Mouse (Mus musculus): ENCODE data around the gene Stox2.
A peak's percentile ranks its signal among the peaks of the same experiment; 100 is the strongest.
"Not testable (repeated sequence)": the region's sequence is repeated elsewhere in the genome, so short reads cannot be mapped to it uniquely, and the experiment has no call there.

Gene Stox2

DNA sequence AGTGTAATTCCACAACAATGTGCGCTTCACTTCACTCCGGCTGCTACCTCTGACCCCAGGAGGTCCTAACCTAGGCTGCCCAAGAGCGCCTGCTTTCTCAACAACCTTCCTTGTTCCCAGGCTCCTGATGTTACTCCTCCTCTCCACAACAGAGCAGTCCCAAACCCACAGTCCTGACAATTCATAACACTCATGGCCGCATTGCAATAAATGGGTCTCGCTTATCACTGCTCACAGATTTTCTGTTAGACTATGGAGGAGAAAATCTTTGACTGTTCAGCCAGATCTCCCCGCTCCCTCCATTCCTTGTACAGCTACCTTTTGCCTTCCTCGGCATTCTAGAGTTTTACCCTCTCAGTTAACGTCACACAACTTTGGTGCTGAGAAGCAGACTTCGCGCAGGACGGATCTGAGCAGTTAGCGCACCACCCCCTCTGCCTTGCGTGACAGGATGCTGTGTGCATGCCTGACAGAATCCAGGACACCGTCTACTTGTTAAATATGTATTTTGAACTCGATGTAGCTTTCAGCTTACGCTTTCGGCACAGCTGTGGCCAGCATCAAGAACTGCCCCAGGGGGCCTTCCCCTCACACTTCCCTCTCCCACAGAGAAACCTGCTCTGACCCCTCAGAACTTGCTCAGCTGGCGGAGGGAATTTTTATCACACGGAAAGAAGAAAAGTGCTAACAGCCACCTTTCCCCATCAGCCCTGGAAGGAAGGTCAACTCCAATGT lies at the start of gene Stox2:
Gene Stox2, minus strand, starts transcription at position 51 of the 735 bp plus-strand sequence.
- DNase-seq: no peak

GRCm38 (mm10) chr8:47495428-47495827 lies 49.3 kb upstream of the Stox2 start:
- no peak for DNase-seq

DNA sequence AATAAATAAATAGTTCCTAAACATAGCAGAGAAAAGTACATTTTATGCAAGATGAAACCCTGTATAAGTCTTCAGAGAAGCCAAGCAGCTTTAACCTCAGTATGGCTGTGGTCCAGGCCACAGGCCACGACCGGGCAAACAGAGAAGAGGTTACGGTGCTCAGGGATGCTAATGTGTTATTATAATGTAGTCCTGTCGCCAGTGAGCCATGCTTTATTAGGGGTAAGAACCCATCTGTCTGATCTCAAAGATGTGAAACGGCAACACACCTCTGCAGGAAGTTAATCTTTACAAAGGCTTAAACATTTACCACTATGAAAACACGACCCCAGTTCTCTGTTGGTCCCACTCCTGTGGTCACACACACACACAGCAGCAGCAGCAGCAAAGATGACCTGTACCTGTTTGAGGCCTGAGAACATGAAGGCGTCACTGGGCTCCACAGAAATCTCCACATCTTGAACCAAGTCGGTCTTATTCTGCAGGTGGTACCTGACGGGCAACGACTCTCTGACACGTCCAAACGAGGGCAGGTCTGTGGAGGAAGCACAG lies 48.5 kb upstream of the Stox2 start:
- DNase-seq: no peak

DNA sequence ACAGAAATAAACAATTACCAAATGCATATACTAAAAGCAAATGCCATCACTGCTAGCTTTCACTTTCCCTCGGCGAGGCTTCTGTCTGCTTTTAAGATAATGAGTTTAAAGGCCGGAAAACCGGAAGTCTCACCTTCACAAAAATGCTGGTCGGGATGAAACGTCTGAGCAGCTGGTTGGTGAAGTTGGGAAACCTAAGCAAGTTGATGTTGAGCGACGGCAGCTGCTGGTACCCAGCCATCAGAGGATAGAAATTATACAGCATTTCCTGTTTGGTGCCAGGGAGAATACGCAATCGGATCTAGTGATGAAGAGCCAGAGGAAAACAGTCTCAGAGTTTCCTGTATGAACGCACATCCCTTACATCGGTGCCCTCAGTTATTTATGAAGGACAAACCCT lies 46.9 kb upstream of the Stox2 start:
- no peak for DNase-seq

DNA sequence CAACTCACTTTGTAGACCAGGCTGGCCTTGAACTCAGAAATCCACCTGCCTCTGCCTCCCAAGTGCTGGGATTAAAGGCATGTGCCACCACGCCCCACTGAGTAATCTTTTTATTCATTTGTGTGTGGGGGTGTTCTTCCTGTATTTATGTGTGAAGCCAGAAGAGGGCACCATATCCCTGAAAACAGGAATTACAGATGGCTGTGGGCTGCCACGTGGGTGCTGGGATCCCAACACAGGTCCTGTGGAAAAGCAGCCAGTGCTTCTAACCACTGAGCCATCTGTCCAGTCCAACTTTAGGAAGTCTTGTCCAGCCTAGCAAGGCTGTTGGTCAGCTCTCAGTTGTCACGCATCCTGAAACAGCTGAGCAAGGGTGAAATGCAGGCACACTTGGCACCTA lies 41.1 kb upstream of the Stox2 start:
- no peak for DNase-seq

- no peak for DNase-seq
Measured at GRCm38 (mm10) chr8:47482354-47483071, 36.4 kb upstream of the Stox2 start.

- no peak for DNase-seq
Measured at GRCm38 (mm10) chr8:47480039-47480438, 33.9 kb upstream of the Stox2 start.

GRCm38 (mm10) chr8:47461650-47462049 lies 15.5 kb upstream of the Stox2 start:
- DNase-seq: no peak

- no peak for DNase-seq
Measured at GRCm38 (mm10) chr8:47459216-47459749, 13.1 kb upstream of the Stox2 start.

DNA sequence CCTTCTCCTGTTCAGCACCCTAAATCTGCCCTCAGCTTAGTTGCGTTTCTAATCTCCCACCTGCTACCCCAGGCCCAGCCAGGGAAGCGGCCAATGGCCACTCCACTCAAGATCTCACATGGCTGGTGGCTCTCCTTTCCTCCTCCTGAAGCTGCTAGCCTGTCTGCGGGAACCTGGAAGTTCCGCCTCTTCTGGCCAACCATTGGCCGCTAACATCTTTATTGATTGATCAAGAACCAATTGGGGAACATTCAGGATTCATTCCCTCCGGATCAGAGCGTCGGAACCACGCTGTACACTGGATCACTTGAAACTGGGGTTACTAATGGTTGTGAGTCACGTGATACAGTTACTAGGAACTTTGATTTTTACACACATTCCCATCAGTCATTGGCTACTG lies 12.4 kb upstream of the Stox2 start:
- no peak for DNase-seq

DNA sequence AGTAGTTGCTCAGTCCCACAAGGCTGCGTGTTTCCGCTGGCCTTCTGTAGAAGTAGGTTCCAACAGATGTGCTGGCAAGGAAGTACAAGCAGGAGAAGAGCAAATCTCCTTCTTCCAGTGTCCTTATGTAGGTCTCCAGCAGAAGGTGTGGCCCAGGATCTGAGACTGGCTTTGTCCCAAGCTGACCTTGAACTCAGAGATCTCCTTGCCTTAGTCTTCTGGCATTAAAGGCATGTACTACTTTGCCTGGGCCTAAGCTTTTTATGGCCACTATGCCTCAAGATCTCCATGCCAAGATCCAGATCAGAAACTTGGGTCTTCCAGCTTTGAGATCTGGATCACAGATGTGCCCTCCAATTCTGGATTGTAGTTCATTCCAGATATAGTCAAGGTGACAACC lies 3.0 kb upstream of the Stox2 start:
- not testable (repeated sequence) for DNase-seq

DNA sequence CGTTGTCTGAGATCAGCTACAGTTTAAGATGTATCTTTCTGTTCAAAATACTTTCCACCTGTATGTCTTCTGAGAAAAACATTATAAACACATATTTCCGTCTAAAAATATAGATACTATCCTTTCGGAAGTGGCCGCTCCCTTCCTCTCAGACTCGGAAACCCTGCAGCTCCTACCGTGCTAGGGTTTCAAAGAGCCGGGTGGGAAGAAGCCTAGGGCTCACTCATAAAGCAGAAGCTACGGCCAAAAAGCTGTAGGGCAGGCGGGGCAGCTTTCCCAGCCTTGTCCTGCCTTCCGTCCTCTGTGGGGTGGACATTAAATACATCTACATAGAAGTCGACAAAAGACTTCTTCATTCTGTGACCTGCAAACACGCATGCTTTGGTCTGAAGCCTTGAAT lies 6.9 kb downstream of the Stox2 start:
- DNase-seq: no peak

GRCm38 (mm10) chr8:47437976-47438375 lies 8.2 kb downstream of the Stox2 start:
- no peak for DNase-seq

DNA sequence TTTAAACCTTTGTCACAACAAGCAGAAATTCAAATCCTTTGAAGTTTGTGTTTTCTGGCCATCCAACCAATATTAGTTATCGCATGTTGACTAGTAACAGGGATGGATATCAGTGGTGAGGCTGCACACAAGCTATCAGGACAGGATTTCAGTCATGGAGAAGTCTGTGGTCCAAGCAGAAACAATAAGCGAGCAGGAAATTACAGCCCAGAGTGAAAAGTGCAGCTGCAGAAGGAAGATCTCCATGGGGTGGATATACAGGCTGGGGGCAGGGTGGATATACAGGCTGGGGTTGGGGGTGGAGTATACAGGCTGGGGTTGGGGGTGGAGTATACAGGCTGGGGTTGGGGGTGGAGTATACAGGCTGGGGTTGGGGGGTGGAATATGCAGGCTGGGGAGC lies 10.3 kb downstream of the Stox2 start:
- DNase-seq: no peak

DNA sequence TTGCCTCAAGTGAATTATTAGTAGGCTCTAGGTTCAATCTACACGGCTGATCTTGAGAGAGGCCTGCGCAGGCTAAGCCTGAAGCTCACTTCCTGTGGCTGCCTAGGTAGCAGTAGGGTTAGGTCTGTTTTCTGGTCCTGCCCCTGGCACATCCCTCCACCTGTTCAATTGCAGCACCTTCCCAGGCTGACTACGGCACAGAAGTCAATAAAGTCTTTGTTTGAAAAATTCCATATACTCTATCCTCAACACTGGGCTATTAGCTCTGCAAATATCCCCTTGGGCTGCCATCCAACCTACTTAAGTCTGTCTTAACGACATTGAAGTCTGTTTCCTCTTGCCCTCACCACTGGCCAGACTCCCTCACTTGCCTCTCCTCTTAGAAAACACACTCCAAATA lies 10.8 kb downstream of the Stox2 start:
- no peak for DNase-seq

GRCm38 (mm10) chr8:47431263-47431662 lies 14.9 kb downstream of the Stox2 start:
- no peak for DNase-seq

GRCm38 (mm10) chr8:47414258-47414525 lies 32.0 kb downstream of the Stox2 start:
- DNase-seq: not testable (repeated sequence)

DNA sequence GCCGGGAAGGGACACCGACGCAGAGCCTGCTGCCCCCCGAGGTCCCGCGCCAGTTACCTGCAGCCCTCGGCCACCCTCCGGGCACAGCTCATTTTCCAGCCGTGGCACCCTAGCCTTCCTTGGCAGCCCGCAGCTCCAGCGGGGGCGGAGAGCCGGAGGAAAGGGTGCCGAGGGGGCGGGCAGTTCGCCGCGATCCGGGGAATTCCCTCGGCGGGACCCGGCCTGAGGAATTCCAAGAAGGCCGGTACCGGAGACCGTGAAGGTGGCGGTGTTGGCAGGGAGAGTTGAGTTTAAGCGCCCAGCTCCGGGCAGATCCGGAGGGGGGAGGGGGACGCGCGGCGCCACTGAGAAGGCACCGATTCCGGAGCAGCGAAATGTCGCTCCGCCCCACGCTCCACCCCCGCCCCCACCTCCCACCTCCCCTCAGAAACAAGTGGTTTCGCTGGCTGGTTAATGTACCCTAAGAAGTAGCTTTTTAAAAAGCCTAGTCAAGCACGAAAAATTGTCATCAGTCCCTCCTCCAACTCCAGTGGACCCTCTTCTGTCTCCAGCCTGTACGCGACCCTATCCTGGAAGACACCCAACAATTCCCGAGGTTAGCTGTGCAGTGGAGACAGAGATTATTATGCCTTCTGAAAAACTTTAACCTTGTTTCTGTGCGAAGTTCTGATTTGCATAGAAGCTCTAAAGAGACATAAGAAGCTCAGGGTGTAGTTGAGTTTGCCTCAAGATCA lies 32.5 kb downstream of the Stox2 start:
- peak; percentile 7 for DNase-seq

DNA sequence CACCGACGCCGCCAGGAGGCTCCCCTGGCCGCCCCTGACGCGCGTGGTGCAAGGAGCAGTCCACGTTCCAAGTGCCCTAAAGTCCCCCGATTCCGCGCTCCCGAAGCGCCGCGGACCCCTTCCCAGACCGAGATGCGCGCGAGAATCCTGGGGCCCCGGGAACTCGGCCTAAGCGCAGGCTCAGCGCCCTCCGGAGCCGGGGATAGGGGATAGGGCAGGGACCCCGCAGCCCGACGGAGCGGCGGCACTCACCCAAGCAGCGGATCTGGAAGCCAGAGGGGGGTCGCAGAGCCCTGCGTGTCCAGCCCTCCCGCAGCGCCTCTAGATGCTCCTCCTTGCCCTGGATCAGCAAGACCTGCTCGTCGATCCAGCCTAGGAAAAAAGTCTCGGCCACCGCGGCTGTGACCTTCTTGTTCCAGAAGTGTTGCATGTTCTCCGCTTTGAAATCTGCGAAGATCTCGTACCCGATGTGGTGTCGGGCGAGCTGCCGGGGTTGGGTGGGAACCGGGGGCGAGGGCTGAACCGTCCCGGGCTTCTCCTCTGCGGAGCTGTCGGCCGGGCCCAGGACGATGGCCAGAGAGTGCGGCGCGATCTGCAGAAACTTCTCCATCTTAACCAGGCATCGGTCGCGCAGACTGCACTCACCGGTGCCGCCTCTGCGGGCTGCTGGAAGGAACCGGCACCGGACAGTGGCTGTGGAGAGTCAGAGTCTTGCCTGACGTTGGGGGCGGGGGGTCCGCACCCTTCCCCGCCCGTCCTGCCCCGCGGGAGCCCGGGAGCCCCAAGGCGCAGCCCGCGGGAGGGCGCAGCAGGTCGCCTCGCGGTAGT lies 33.3 kb downstream of the Stox2 start:
- DNase-seq: no peak

DNA sequence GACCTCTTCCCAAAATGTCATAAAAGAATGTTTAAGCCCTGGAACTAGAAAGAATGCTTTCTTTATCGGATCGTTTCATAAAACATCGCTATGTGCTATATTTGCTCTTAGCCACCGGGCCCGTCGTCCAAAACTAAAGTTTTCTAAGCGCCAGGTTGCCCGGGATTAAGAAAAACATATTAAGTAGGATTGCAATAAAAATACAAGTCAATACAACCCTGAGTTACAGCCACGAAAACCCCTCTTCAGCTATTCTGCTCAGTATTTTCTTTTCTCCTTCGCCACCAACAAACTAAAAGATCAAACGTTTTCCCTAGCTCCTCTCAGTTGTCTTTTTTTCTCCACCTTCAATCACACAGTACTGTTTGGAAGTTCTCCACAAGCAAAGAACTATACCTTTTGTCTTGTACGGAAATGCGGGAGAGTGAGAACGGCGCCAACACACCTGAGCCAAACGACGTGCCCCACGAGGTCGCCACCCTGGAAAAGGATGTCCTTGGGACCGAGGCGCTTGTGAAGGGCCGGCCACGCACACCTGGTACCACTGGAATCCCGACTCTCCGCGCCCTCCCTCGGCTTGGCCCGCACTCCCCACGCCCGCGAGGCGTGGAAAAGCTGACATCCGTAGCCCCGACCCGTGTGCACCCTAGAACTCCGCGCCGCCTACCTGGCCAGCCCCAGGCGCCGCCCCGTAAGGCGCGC lies 34.0 kb downstream of the Stox2 start:
- no peak for DNase-seq

- no peak for DNase-seq
Measured at GRCm38 (mm10) chr8:47411321-47411720, 34.8 kb downstream of the Stox2 start.

DNA sequence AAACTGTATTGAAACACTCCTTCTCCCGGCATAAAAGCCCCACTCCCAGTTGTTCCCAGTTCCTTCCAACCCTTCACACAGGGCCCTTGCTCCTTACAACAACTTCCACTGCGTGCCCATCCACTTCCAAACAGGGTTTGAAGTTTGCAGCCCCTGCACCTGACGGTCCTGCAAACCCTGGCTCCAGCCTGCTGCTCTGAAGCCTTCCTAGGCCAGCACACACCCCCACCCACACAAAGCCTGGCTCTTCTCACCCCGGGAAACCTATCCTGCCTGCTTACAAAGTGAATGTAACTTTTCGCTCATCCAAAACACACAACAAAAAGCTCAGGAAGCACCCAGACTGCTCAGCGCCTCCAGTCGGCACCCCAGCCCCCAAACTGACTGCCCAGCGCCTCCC lies 37.1 kb downstream of the Stox2 start:
- DNase-seq: no peak
